Mouse (Mus musculus): ENCODE data around the gene D5Ertd577e. TPM values are rescaled to one million over a fixed set of nuclear protein-coding genes. Genes with fewer than 3 reads are reported as not detected.
"Not testable (repeated sequence)": the region's sequence is repeated elsewhere in the genome, so short reads cannot be mapped to it uniquely, and the experiment has no call there.

D5Ertd577e gene
- polyA plus RNA-seq (2014; fragmentation: Nextera tagmentation; extraction: Ambion mirVana) = not detected in 2 replicates

DNA sequence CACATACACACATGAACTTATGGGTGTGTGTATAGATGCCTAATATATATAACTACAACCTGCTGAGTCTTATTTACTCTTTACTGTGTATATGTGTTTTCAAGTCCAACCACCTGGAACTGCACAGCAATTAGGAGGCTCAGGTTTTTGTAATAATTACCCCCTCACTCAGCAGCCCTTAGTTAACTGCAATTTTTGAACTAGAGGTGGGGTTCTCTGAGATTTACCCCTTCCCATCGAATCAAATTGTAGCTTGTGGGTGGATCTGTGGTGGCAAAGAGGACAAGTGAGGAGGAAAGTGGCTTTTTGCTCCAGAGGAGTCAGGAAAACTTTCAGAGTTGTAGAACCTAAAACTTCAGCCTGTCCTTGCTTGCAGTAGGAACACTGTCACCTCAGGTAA lies at the start of gene D5Ertd577e:
Gene D5Ertd577e, plus strand, starts transcription at position 301 of the 400 bp plus-strand sequence.
- not testable (repeated sequence) for H3K4me2 ChIP-seq (replicated peaks; ENCODE audit: low read depth, low read length); H3K27ac ChIP-seq (ENCODE audit: low read length); H3K4me1 ChIP-seq (ENCODE audit: control insufficient read depth, insufficient read depth, low read length); H3K9me3 ChIP-seq (ENCODE audit: control insufficient read depth, low read depth, low read length); H3K27me3 ChIP-seq (ENCODE audit: control insufficient read depth, insufficient read depth, low read length); ATAC-seq (ENCODE audit: insufficient number of reproducible peaks, insufficient read depth, low FRiP score, low read depth); H3K4me3 ChIP-seq (ENCODE audit: low read depth, low read length); H3K36me3 ChIP-seq (ENCODE audit: control insufficient read depth, insufficient read depth, low read length); H3K9ac ChIP-seq (replicated peaks; ENCODE audit: low read depth, low read length)
- 50% methylated on average over 1 of the region's 1 CpGs for WGBS

DNA sequence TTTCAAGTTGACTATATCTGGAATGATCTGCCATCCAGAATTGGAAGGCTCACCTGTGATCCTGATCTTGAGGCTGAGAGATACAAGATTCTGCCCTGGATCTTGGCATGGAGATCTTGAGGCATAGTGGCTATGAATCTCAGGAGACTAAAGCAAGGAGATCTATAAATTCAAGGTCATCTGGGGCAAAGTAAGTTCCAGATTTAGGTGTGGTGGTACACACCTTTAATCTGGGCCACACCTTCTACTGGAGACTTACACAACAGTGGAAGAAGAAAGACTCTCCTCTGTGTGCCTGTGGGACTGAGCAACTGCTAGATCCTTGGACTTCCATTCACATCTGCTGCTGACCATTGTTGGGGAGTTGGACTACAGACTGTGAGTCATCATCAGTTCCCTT lies 53.9 kb downstream of the D5Ertd577e start, which contains the start of gene Gm3286:
Gene Gm3286, plus strand, starts transcription at position 301 of the 400 bp plus-strand sequence.
- H3K4me2 ChIP-seq (replicated peaks; ENCODE audit: low read depth, low read length); H3K27me3 ChIP-seq (ENCODE audit: control insufficient read depth, insufficient read depth, low read length); H3K27ac ChIP-seq (ENCODE audit: low read length); H3K9me3 ChIP-seq (ENCODE audit: control insufficient read depth, low read depth, low read length); H3K36me3 ChIP-seq (ENCODE audit: control insufficient read depth, insufficient read depth, low read length); ATAC-seq (ENCODE audit: insufficient number of reproducible peaks, insufficient read depth, low FRiP score, low read depth); H3K9ac ChIP-seq (replicated peaks; ENCODE audit: low read depth, low read length); H3K4me3 ChIP-seq (ENCODE audit: low read depth, low read length); H3K4me1 ChIP-seq (ENCODE audit: control insufficient read depth, insufficient read depth, low read length): not testable (repeated sequence)

Other genes with a start within 250 kb of the D5Ertd577e start
- gene Gm10424, start 184.0 kb upstream of the D5Ertd577e start, polyA plus RNA-seq (2014; fragmentation: Nextera tagmentation; extraction: Ambion mirVana) = not detected in 2 replicates
- gene Gm3259, start 150.9 kb upstream of the D5Ertd577e start, polyA plus RNA-seq (2014; fragmentation: Nextera tagmentation; extraction: Ambion mirVana) = not detected in 2 replicates
- not detected in 2 replicates for gene Gm3286, start 54.0 kb downstream of the D5Ertd577e start, polyA plus RNA-seq (2014; fragmentation: Nextera tagmentation; extraction: Ambion mirVana)
- not detected in 2 replicates for gene Gm7971, start 138.1 kb downstream of the D5Ertd577e start, polyA plus RNA-seq (2014; fragmentation: Nextera tagmentation; extraction: Ambion mirVana)

Measured in stomach, embryonic 14.5 days (tissue).